Mouse (Mus musculus) forebrain, embryonic 11.5 days (tissue): ENCODE measurements around the gene Micu2. TPM values are rescaled to one million over a fixed set of nuclear protein-coding genes. Genes with fewer than 3 reads are reported as not detected.

ENCODE experiments used
- ATAC-seq: fragments of 200-750 bp; cut with Nextera tagmentation; replicated peaks from 2 replicates; pipeline ENCODE4 v1.8.0; 2017; ENCODE audit warnings: moderate TSS enrichment; ENCODE audit not compliant: low FRiP score
- DNase-seq: peaks from one replicate; pipeline ENCODE4 v3.0.0-alpha.2; 2017; ENCODE audit warnings: low spot score
- H3K27ac ChIP-seq: fragments of 300-500 bp; sonication (generic); 2 replicates; pipeline ENCODE4 v1.5.1; 2014; ENCODE audit warnings: low read depth, low read length
- H3K27me3 ChIP-seq: fragments of 300-500 bp; sonication (generic); 2 replicates; pipeline ENCODE4 v1.6.1; 2014; ENCODE audit warnings: mild to moderate bottlenecking, low read length, mixed read lengths; ENCODE audit not compliant: control insufficient read depth, insufficient read depth
- H3K36me3 ChIP-seq: fragments of 300-500 bp; sonication (generic); 2 replicates; pipeline ENCODE4 v1.6.1; 2014; ENCODE audit warnings: mild to moderate bottlenecking, low read length, moderate library complexity, mixed read lengths; ENCODE audit not compliant: control insufficient read depth, insufficient read depth
- H3K4me1 ChIP-seq: fragments of 300-500 bp; sonication (generic); replicated peaks from 2 replicates; pipeline ENCODE4 v1.6.1; 2014; ENCODE audit warnings: low read length, mixed read lengths; ENCODE audit not compliant: control insufficient read depth, insufficient read depth
- H3K4me2 ChIP-seq: fragments of 300-500 bp; sonication (generic); 2 replicates; pipeline ENCODE4 v1.6.1; 2014; ENCODE audit warnings: low read depth, mild to moderate bottlenecking, low read length, moderate library complexity, mixed read lengths; ENCODE audit not compliant: severe bottlenecking
- H3K4me3 ChIP-seq: fragments of 300-500 bp; sonication (generic); 2 replicates; pipeline ENCODE4 v1.5.1; 2014; ENCODE audit warnings: low read depth, low read length
- H3K9ac ChIP-seq: fragments of 300-500 bp; sonication (generic); 2 replicates; pipeline ENCODE4 v1.6.1; 2014; ENCODE audit warnings: low read length
- H3K9me3 ChIP-seq: fragments of 300-500 bp; sonication (generic); 2 replicates; pipeline ENCODE4 v1.6.1; 2016; ENCODE audit warnings: low read length, mixed read lengths; ENCODE audit not compliant: control insufficient read depth
- WGBS: fragments of 180-500 bp; shearing (Covaris S2); extraction: QIAGEN DNeasy Blood & Tissue Kit; methylation state at CpG from one replicate; pipeline ENCODE4 v1.1.7; 2014; 5-methylcytosine and 5-hydroxymethylcytosine counted together
- polyA plus RNA-seq: library from polyadenylated mRNA; unstranded; fragments of >200 nt; fragmentation: Nextera tagmentation; extraction: Ambion mirVana; gene quantifications from 2 replicates; pipeline ENCODE4 v1.2.1, GENCODE M21; 2014

Gene Micu2
- polyA plus RNA-seq, 1 experiment from 2014 or later, result 52.7 TPM

DNA sequence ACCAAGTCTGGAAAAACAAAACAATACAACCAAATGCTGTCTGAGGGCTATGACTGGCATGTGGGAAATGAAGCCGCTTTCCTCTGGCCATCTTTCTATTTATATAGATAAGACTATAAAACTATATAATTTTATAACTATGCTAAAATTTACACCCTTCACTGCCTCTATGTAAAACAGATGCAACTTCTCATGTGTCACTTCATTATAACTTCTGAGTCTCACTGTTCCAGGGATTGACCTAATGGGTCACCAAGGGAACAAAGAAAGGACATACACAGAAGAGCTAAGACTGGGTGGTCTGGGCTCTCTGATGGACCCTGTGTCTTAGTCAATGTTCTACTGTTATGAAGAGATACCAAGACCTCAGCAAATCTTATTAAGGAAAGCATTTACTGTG, 106.1 kb downstream of the Micu2 start:
- whole genome bisulfite sequencing, result 97% methylated on average over 1 of the region's 1 CpGs

DNA sequence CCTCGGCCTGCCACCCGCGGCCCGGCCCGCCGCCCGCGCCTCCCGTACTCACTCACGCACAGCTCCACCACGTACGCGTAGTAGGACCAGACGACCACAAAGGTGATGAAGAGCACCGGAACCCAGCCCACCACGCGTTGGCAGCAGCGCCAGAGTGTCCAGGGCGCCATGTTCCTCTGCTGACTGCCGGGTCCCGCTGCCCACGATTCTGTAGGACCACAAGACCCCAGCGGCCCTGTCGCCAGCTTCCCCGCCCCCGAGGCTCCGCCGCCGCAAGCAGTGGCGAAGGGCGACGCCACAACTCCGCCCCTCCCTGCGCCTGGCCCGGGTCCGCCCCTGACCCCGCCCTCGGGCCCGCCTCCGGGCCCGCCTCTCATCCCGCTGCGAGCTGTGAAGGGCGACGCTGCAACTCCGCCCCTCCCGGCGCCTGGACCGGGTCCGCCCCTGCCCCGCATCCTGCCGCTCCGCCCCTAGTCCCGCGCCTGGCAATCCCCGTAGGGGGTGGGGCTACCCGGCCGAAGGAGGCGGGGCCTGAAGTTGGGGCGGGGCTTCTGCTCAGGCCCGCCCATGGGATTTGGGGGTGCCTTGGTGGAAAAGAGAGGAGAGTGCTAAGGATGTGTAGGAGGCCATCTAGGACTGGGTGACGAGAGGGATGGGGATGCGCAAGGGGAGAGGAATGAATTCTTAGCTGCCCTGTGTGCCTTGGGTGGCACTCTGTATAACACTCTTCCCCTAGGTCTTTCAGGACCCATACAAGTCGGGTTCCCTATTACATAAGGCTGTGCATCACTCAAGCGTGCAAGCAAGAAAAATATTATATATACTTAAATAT, 108.8 kb downstream of the Micu2 start, which contains the start of gene Zdhhc20:
TSS of gene Zdhhc20 (minus strand) at position 266 of the 832 bp plus-strand sequence.
- no peaks in the 10 kb centered on the region for H3K36me3 ChIP-seq
- peak within 1 kb of the TSS; percentile 71 for H3K27ac ChIP-seq
- DNase-seq (peak; percentile 99), ATAC-seq (peak; percentile 96)
- WGBS, result 4% methylated on average over 65 of the region's 65 CpGs
- no peaks in the 10 kb centered on the region for H3K27me3 ChIP-seq
- H3K4me1 ChIP-seq, result no peaks in the 10 kb centered on the region
- no peaks in the 10 kb centered on the region for H3K9me3 ChIP-seq
- H3K4me2 ChIP-seq, result peak within 1 kb of the TSS; percentile 55
- peak within 1 kb of the TSS; percentile 89 for H3K9ac ChIP-seq
- H3K4me3 ChIP-seq, result peak within 1 kb of the TSS; percentile 93

More for the DNA sequence above, 106.1 kb downstream of the Micu2 start:
- Histone ChIP-seq H3K4me1 (no peaks in the 10 kb centered on the region), H3K4me3 (no peak overlapping the region), H3K27me3 (no peaks in the 10 kb centered on the region), H3K4me2 (no peak overlapping the region), H3K27ac (no peak overlapping the region), H3K9me3 (no peaks in the 10 kb centered on the region), H3K9ac (no peak overlapping the region), H3K36me3 (no peaks in the 10 kb centered on the region)
- ATAC-seq, result no peak
- DNase-seq, result no peak

- Histone ChIP-seq H3K36me3 (no peaks in the 10 kb centered on the region), H3K27me3 (no peaks in the 10 kb centered on the region), H3K4me1 (no peaks in the 10 kb centered on the region), H3K9ac (peak overlapping the region; percentile 89), H3K9me3 (no peaks in the 10 kb centered on the region), H3K4me2 (peak overlapping the region; percentile 55), H3K27ac (peak overlapping the region; percentile 71), H3K4me3 (peak overlapping the region; percentile 93)
- DNase-seq (no peak), ATAC-seq (no peak)
- WGBS, result under 1% methylated on average over 28 of the region's 37 CpGs
Observed at GRCm38 (mm10) chr14:57889541-57890010, 109.5 kb downstream of the Micu2 start.

- H3K27ac ChIP-seq, result no peak overlapping the region
- no peak overlapping the region for H3K9ac ChIP-seq
- no peaks in the 10 kb centered on the region for H3K36me3 ChIP-seq
- no peaks in the 10 kb centered on the region for H3K27me3 ChIP-seq
- no peak overlapping the region for H3K4me2 ChIP-seq
- ATAC-seq (no peak), DNase-seq (no peak)
- H3K4me3 ChIP-seq, result no peak overlapping the region
- 87% methylated on average over 8 of the region's 8 CpGs for WGBS
- no peaks in the 10 kb centered on the region for H3K4me1 ChIP-seq
- H3K9me3 ChIP-seq, result no peaks in the 10 kb centered on the region
Observed at GRCm38 (mm10) chr14:57887171-57887570, 111.9 kb downstream of the Micu2 start.

DNA sequence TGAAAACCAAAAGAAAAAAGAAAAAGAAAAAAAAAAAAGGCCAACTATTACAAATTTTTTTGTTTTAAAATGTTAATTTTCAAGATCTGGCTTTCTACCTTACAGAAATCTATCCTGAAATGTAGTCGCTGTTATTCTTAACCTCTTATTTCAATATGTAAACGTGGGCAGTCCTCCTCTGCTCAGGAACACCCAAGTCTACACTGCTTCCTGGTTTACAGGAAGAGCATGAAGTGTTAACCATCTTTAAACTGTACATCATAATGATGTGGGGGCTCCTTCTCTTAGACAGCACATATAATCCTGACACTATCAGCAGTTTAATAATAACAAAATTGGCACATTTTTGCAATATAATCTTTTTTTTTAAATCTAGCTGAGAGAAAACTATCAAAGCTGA, 113.0 kb downstream of the Micu2 start:
- 91% methylated on average over 2 of the region's 2 CpGs for WGBS
- Histone ChIP-seq H3K27ac (no peak overlapping the region), H3K4me1 (no peaks in the 10 kb centered on the region), H3K9me3 (no peaks in the 10 kb centered on the region), H3K9ac (no peak overlapping the region), H3K36me3 (no peaks in the 10 kb centered on the region), H3K27me3 (no peaks in the 10 kb centered on the region), H3K4me2 (no peak overlapping the region), H3K4me3 (no peak overlapping the region)
- DNase-seq (no peak), ATAC-seq (no peak)

DNA sequence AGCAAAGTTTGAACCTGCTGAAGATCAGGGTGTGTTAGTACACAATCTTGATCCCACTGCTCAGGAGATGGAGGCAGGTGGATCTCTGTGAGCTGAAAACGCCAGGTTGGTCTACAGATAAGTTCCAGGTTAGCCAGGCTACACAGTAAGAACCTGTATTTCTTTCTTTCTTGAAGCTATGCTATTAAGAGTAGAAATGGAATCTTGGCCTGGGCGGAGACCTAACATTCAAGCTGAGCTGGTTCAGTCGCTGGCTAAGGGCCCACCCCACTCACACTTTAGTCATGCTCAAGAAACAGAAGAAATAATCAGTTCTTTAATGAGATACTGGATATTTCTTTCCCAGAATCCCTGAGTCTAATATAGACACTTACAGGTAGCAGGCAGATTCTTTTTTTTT, 115.7 kb downstream of the Micu2 start:
- Histone ChIP-seq H3K4me1 (no peaks in the 10 kb centered on the region), H3K9me3 (no peaks in the 10 kb centered on the region), H3K4me3 (no peak overlapping the region), H3K27me3 (no peaks in the 10 kb centered on the region), H3K27ac (no peak overlapping the region), H3K36me3 (no peaks in the 10 kb centered on the region), H3K4me2 (no peak overlapping the region), H3K9ac (no peak overlapping the region)
- WGBS, result 91% methylated on average over 3 of the region's 3 CpGs
- ATAC-seq (no peak), DNase-seq (no peak)

DNA sequence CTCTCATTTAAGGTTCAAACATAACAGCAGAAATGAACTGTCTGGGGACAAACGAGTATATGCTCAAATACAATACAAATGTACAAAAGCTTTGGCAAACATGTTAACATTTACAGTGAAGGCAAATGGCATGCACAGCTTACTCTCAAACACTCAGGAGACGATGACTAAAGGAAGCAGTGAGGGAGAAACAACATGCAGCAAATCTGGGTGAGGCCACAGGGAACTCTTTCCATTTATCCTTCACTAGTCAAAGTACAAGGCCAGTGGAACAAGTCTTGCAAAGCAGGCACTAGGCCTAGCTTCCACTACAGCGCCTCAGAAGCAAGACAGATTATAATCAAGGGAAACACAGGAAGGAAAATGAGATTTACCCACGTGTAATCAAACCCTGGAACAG, 116.3 kb downstream of the Micu2 start:
- WGBS, result 69% methylated on average over 4 of the region's 4 CpGs
- H3K9ac ChIP-seq, result no peak overlapping the region
- H3K9me3 ChIP-seq, result no peaks in the 10 kb centered on the region
- no peak for ATAC-seq
- H3K4me3 ChIP-seq, result no peak overlapping the region
- H3K4me2 ChIP-seq, result no peak overlapping the region
- no peaks in the 10 kb centered on the region for H3K4me1 ChIP-seq
- no peak overlapping the region for H3K27ac ChIP-seq
- H3K36me3 ChIP-seq, result no peaks in the 10 kb centered on the region
- no peak for DNase-seq
- H3K27me3 ChIP-seq, result no peaks in the 10 kb centered on the region

- Histone ChIP-seq H3K9me3 (no peaks in the 10 kb centered on the region), H3K4me2 (no peak overlapping the region), H3K4me1 (no peaks in the 10 kb centered on the region), H3K36me3 (no peaks in the 10 kb centered on the region), H3K4me3 (no peak overlapping the region), H3K9ac (no peak overlapping the region), H3K27me3 (no peaks in the 10 kb centered on the region), H3K27ac (no peak overlapping the region)
- no peak for DNase-seq
- no peak for ATAC-seq
- WGBS, result 51% methylated on average over 4 of the region's 4 CpGs
Observed at GRCm38 (mm10) chr14:57881793-57882192, 117.3 kb downstream of the Micu2 start.

- Histone ChIP-seq H3K4me1 (no peaks in the 10 kb centered on the region), H3K27me3 (no peaks in the 10 kb centered on the region), H3K9me3 (no peaks in the 10 kb centered on the region), H3K4me2 (no peak overlapping the region), H3K27ac (no peak overlapping the region), H3K9ac (no peak overlapping the region), H3K4me3 (no peak overlapping the region), H3K36me3 (no peaks in the 10 kb centered on the region)
- ATAC-seq (no peak), DNase-seq (no peak)
Observed at GRCm38 (mm10) chr14:57881074-57881473, 118.0 kb downstream of the Micu2 start.
